Mouse (Mus musculus) heart, adult 2 months (tissue): ENCODE measurements around the gene Slc19a1.

ENCODE experiments used
- CTCF ChIP-seq: fragments of 200-600 bp; IDR thresholded peaks from 2 replicates; pipeline ENCODE4 v1.8.1; 2022; ENCODE audit warnings: antibody characterized with exemption, mild to moderate bottlenecking, moderate library complexity
- EP300 ChIP-seq: fragments of 200-500 bp; IDR thresholded peaks from 2 replicates; pipeline ENCODE4 v1.6.1; 2011; ENCODE audit warnings: low read depth, low read length, control low read depth; ENCODE audit not compliant: insufficient read depth
- POLR2A ChIP-seq: fragments of 200-500 bp; IDR thresholded peaks from 2 replicates; pipeline ENCODE4 v1.6.1; 2011; ENCODE audit warnings: mild to moderate bottlenecking, low read depth, low read length, control low read depth; ENCODE audit not compliant: insufficient read depth

DNA sequence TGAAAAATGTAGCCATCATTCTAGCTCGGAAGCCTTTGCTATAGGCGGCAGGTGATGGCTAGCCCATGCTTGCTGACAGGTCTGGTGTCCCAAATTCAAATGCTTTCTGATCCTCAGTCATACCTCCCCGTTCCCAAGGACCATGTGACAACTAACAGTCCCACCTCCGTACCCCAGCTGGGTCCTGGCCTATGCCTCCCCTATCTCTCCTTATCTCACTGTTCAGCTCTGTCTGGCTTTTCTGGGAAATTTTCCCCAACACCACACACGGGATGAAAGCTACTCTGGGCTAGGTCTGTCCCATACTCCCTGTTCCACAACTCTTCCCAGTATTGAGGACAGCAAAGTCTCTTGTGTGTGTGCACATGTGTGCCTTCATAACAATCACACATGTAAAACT, 58.0 kb downstream of the Slc19a1 start:
- no peak for TF ChIP-seq CTCF
- no peak for TF ChIP-seq POLR2A
- TF ChIP-seq EP300 = no peak
